Mouse (Mus musculus) small intestine, adult 2 months (tissue): ENCODE data around the gene Prss30.

ENCODE experiments used
- CTCF ChIP-seq: fragments of 200-500 bp; IDR thresholded peaks from 2 replicates; pipeline ENCODE4 v1.5.1; 2012; ENCODE audit warnings: low read depth, mild to moderate bottlenecking, control low read depth, inconsistent platforms, low read length, moderate library complexity, mixed read lengths; ENCODE audit not compliant: insufficient replicate concordance, insufficient read length; ENCODE audit errors: extremely low read depth
- POLR2A ChIP-seq: fragments of 200-500 bp; IDR thresholded peaks from 2 replicates; pipeline ENCODE4 v1.6.1; 2012; ENCODE audit warnings: low read depth, mild to moderate bottlenecking, control low read depth, inconsistent platforms, low read length, moderate library complexity

DNA sequence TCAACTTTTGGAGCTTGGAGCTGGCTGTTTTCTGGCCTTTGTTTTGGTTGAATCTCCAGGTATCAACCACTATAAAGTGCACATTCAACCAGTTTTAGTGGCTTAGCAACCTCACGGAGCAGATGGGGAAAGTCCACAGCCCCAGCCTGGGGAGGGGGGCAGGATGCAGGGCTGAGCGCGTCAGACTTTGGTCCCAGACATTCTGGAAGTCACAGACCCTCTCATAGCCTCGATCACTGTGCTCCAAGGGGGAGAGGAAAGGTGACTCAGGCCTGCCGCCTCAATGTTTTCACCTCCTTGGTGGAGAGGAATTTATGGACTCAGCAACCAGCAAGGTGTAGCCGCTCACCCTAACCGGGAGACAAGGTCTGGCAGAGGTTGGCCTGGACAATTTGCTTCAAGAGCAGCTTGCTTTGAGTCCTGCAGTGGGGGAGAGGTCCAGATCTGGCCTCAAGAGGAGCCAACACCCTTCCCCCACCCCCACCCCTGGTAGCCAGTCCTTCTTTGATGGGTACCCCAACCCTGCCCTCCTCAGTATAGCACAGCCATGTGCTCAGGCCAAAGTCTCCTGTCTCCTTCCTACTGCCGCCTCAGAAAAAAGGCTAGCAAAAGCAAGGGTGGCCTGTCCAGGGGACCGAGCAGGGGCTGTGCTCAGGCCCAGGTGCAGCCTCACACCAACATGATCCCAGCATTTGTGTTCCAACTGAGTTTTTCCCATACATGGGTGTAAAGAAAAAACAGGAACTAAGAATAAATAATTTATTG, 12.6 kb upstream of the Prss30 start:
- TF ChIP-seq POLR2A (no peak), CTCF (no peak)
